Mouse (Mus musculus): ENCODE data around the gene Wdr95. TPM values are rescaled to one million over a fixed set of nuclear protein-coding genes. Genes with fewer than 3 reads are reported as not detected.

The Wdr95 gene
- polyA plus RNA-seq, 1 experiment from 2014 or later, result 0.18 TPM

- no peak overlapping the region for H3K27ac ChIP-seq (ENCODE audit: low read length)
- H3K4me3 ChIP-seq (replicated peaks; ENCODE audit: low read length), result no peak overlapping the region
- H3K9ac ChIP-seq (ENCODE audit: low read length), result no peak overlapping the region
- H3K36me3 ChIP-seq (ENCODE audit: control insufficient read depth, insufficient read depth, low read length), result no peaks in the 10 kb centered on the region
- no peak for ATAC-seq (ENCODE audit: insufficient read depth, low FRiP score)
- no peaks in the 10 kb centered on the region for H3K4me1 ChIP-seq (ENCODE audit: control insufficient read depth, insufficient read depth, low read length)
- H3K4me2 ChIP-seq (ENCODE audit: low read depth, low read length), result no peak overlapping the region
- 0 out of 2 replicates have a peak, but pooled peaks cover 4% of the 10 kb centered on the region for H3K9me3 ChIP-seq (replicated peaks; ENCODE audit: control insufficient read depth, low read length)
- no peaks in the 10 kb centered on the region for H3K27me3 ChIP-seq (ENCODE audit: control insufficient read depth, insufficient read depth, low read length)
- 93% methylated on average over 3 of the region's 3 CpGs for WGBS
These were observed 73.5 kb downstream of the Wdr95 start for GRCm38 (mm10) chr5:149601996-149602395.

DNA sequence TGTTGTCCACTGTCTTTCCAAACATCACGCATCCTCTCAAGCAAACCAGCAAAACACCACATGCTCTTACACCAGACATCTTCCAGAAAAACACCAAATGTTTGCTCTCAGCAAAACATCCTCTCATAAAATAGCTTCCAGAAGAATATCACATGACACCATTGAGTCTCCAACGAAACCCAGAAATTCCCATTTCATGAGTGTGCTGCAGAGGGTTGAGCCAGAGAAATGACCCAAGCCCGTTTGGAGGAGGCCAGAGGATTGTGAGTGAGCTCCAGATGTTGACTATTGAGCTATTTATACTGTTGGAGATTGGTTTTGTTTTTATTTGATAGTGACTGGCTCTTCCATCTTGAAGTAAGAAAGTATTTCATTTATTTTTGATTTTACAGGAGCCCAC is 74.8 kb downstream of the Wdr95 start:
- Histone ChIP-seq H3K4me3 (replicated peaks; ENCODE audit: low read length) (no peak overlapping the region), H3K36me3 (ENCODE audit: control insufficient read depth, insufficient read depth, low read length) (no peaks in the 10 kb centered on the region), H3K27me3 (ENCODE audit: control insufficient read depth, insufficient read depth, low read length) (no peaks in the 10 kb centered on the region), H3K9me3 (replicated peaks; ENCODE audit: control insufficient read depth, low read length) (0 out of 2 replicates have a peak, but pooled peaks cover 4% of the 10 kb centered on the region), H3K27ac (ENCODE audit: low read length) (no peak overlapping the region), H3K4me1 (ENCODE audit: control insufficient read depth, insufficient read depth, low read length) (no peaks in the 10 kb centered on the region), H3K4me2 (ENCODE audit: low read depth, low read length) (no peak overlapping the region), H3K9ac (ENCODE audit: low read length) (no peak overlapping the region)
- ATAC-seq (ENCODE audit: insufficient read depth, low FRiP score), result no peak
- WGBS, result 64% methylated on average over 3 of the region's 3 CpGs

GRCm38 (mm10) chr5:149607083-149607720 is 78.7 kb downstream of the Wdr95 start:
- no peaks in the 10 kb centered on the region for H3K27me3 ChIP-seq (ENCODE audit: control insufficient read depth, insufficient read depth, low read length)
- ATAC-seq (ENCODE audit: insufficient read depth, low FRiP score), result no peak
- H3K9me3 ChIP-seq (replicated peaks; ENCODE audit: control insufficient read depth, low read length), result no peaks in the 10 kb centered on the region
- WGBS, result 77% methylated on average over 8 of the region's 8 CpGs
- H3K4me3 ChIP-seq (replicated peaks; ENCODE audit: low read length), result no peak overlapping the region
- H3K4me2 ChIP-seq (ENCODE audit: low read depth, low read length), result no peak overlapping the region
- H3K27ac ChIP-seq (ENCODE audit: low read length), result no peak overlapping the region
- no peaks in the 10 kb centered on the region for H3K36me3 ChIP-seq (ENCODE audit: control insufficient read depth, insufficient read depth, low read length)
- no peak overlapping the region for H3K9ac ChIP-seq (ENCODE audit: low read length)
- no peaks in the 10 kb centered on the region for H3K4me1 ChIP-seq (ENCODE audit: control insufficient read depth, insufficient read depth, low read length)

DNA sequence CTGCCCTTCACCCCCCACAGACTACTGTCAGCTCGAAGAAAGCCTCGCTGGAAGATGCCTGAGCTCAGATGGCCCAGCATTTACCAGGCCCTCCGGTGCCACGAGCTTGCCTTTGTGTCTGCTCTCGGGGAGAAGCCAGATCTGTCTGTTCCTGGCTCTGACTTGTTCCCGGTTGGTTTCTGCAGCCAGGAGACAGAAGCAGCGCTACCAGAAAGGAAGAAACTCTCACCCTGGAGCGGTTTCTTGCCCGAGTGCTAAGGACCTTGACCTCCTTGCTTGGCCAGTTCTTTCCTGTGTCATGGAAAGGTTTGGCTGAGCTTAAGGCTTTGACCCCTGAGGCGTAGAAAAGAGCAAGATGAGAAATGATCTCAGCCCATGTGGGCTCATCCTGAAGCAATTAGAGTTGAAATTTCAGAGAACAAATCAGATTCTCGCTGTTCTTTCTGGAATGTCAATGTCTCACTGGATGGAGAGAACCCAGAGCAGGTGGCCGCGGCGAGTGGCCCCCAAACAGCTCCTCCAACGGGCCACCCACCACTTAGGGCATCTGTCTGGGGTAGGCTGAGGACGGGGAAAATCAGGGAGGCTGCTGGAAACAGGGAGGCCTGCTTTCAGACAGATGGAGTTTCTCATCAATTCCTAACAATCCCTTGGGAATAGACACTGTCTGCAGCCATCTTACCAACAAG is 83.1 kb downstream of the Wdr95 start:
- Histone ChIP-seq H3K9me3 (replicated peaks; ENCODE audit: control insufficient read depth, low read length) (no peaks in the 10 kb centered on the region), H3K9ac (ENCODE audit: low read length) (no peak overlapping the region), H3K27me3 (ENCODE audit: control insufficient read depth, insufficient read depth, low read length) (no peaks in the 10 kb centered on the region), H3K4me1 (ENCODE audit: control insufficient read depth, insufficient read depth, low read length) (no peaks in the 10 kb centered on the region), H3K27ac (ENCODE audit: low read length) (no peak overlapping the region), H3K4me2 (ENCODE audit: low read depth, low read length) (no peak overlapping the region), H3K36me3 (ENCODE audit: control insufficient read depth, insufficient read depth, low read length) (no peaks in the 10 kb centered on the region), H3K4me3 (replicated peaks; ENCODE audit: low read length) (no peak overlapping the region)
- WGBS, result 58% methylated on average over 16 of the region's 16 CpGs
- no peak for ATAC-seq (ENCODE audit: insufficient read depth, low FRiP score)

DNA sequence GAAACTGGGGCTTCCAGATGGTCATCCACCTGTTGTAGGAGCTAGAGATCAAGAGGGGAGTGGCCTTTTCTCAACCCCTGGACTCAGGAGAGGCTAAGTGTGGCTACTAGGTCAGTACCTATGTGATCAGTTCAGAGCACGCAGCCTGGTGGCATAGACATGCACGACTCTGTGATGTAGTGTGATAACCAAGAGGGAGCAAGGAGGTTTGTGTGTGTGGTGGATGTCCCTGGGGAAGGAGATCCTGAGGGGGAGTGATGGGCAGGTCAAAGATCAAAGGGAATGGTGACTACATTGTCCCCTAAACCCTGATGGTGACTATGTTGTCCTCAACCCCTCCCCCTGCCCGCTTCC is 83.7 kb downstream of the Wdr95 start:
- WGBS, result 72% methylated on average over 3 of the region's 3 CpGs
- no peak overlapping the region for H3K9ac ChIP-seq (ENCODE audit: low read length)
- no peak for ATAC-seq (ENCODE audit: insufficient read depth, low FRiP score)
- H3K27ac ChIP-seq (ENCODE audit: low read length), result no peak overlapping the region
- no peaks in the 10 kb centered on the region for H3K36me3 ChIP-seq (ENCODE audit: control insufficient read depth, insufficient read depth, low read length)
- H3K27me3 ChIP-seq (ENCODE audit: control insufficient read depth, insufficient read depth, low read length), result no peaks in the 10 kb centered on the region
- H3K4me2 ChIP-seq (ENCODE audit: low read depth, low read length), result no peak overlapping the region
- H3K4me3 ChIP-seq (replicated peaks; ENCODE audit: low read length), result no peak overlapping the region
- no peaks in the 10 kb centered on the region for H3K4me1 ChIP-seq (ENCODE audit: control insufficient read depth, insufficient read depth, low read length)
- no peaks in the 10 kb centered on the region for H3K9me3 ChIP-seq (replicated peaks; ENCODE audit: control insufficient read depth, low read length)

- no peaks in the 10 kb centered on the region for H3K4me1 ChIP-seq (ENCODE audit: control insufficient read depth, insufficient read depth, low read length)
- no peak for ATAC-seq (ENCODE audit: insufficient read depth, low FRiP score)
- WGBS, result 44% methylated on average over 10 of the region's 10 CpGs
- no peaks in the 10 kb centered on the region for H3K9me3 ChIP-seq (replicated peaks; ENCODE audit: control insufficient read depth, low read length)
- no peaks in the 10 kb centered on the region for H3K27me3 ChIP-seq (ENCODE audit: control insufficient read depth, insufficient read depth, low read length)
- no peak overlapping the region for H3K9ac ChIP-seq (ENCODE audit: low read length)
- H3K4me2 ChIP-seq (ENCODE audit: low read depth, low read length), result no peak overlapping the region
- 0 out of 2 replicates have a peak, but pooled peaks cover 2% of the 10 kb centered on the region for H3K36me3 ChIP-seq (ENCODE audit: control insufficient read depth, insufficient read depth, low read length)
- H3K4me3 ChIP-seq (replicated peaks; ENCODE audit: low read length), result no peak overlapping the region
- H3K27ac ChIP-seq (ENCODE audit: low read length), result no peak overlapping the region
These were observed 84.3 kb downstream of the Wdr95 start for GRCm38 (mm10) chr5:149612740-149613139.

- no peak overlapping the region for H3K4me2 ChIP-seq (ENCODE audit: low read depth, low read length)
- no peak overlapping the region for H3K4me3 ChIP-seq (replicated peaks; ENCODE audit: low read length)
- peaks cover 18% of the 10 kb centered on the region for H3K36me3 ChIP-seq (ENCODE audit: control insufficient read depth, insufficient read depth, low read length)
- no peaks in the 10 kb centered on the region for H3K9me3 ChIP-seq (replicated peaks; ENCODE audit: control insufficient read depth, low read length)
- H3K27me3 ChIP-seq (ENCODE audit: control insufficient read depth, insufficient read depth, low read length), result no peaks in the 10 kb centered on the region
- no peaks in the 10 kb centered on the region for H3K4me1 ChIP-seq (ENCODE audit: control insufficient read depth, insufficient read depth, low read length)
- H3K27ac ChIP-seq (ENCODE audit: low read length), result no peak overlapping the region
- WGBS, result 67% methylated on average over 1 of the region's 1 CpGs
- no peak for ATAC-seq (ENCODE audit: insufficient read depth, low FRiP score)
- H3K9ac ChIP-seq (ENCODE audit: low read length), result no peak overlapping the region
These were observed 87.7 kb downstream of the Wdr95 start for GRCm38 (mm10) chr5:149616138-149616537.

DNA sequence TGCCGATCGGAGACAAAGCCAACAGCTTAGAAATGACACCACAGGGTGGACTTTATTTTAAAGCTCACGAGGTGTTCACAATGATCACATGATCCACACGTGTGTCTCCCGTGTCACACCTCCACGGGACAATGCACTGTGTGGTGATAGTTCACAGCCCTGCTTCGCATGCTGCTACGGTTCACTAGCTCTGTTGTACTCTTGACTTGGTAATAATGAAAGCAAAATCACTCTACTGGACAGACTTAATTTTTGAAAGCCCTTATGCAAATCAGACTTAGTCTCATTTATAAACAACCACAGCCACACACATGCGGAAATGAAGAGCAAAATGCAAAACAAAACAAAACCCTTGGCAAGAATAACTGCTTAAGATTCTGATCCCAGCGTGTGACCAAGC is 88.3 kb downstream of the Wdr95 start:
- Histone ChIP-seq H3K27me3 (ENCODE audit: control insufficient read depth, insufficient read depth, low read length) (no peaks in the 10 kb centered on the region), H3K9me3 (replicated peaks; ENCODE audit: control insufficient read depth, low read length) (no peaks in the 10 kb centered on the region), H3K4me2 (ENCODE audit: low read depth, low read length) (no peak overlapping the region), H3K9ac (ENCODE audit: low read length) (no peak overlapping the region), H3K4me1 (ENCODE audit: control insufficient read depth, insufficient read depth, low read length) (no peaks in the 10 kb centered on the region), H3K27ac (ENCODE audit: low read length) (no peak overlapping the region), H3K4me3 (replicated peaks; ENCODE audit: low read length) (no peak overlapping the region), H3K36me3 (ENCODE audit: control insufficient read depth, insufficient read depth, low read length) (peaks cover 18% of the 10 kb centered on the region)
- ATAC-seq (ENCODE audit: insufficient read depth, low FRiP score), result no peak
- WGBS, result 90% methylated on average over 10 of the region's 10 CpGs

DNA sequence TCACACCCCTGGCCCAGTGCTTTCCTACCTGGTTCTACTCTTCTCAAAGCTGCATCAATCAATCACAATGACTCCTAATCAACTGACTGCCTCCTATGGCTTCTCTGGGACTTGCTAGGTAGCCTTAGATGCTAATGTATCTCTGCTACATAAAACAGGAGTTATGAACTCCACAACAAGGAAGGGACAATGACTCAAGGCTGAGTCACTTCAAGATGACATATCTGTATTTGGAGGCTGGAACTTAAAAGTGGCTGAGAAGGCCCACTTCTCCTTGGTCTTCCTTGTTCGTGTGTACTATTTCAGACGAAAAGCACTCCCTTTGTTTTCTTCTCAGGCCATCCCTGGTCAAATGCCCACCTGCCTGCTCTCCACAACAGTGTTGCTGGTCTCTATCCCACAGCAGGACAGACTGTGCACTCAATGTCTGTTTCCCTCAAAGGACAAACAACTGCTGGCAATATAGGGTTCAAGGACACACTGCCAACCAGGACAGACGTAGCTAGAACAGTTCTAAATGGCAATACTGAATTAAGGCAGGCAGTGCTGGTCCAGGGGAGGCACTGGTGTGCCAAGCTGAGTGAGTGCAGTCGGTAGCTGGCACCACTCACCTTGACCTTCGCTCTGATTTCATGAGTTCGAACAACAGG is 89.4 kb downstream of the Wdr95 start:
- no peak overlapping the region for H3K9ac ChIP-seq (ENCODE audit: low read length)

More for the DNA sequence above, 89.4 kb downstream of the Wdr95 start:
- Histone ChIP-seq H3K9me3 (replicated peaks; ENCODE audit: control insufficient read depth, low read length) (no peaks in the 10 kb centered on the region), H3K27ac (ENCODE audit: low read length) (no peak overlapping the region), H3K4me2 (ENCODE audit: low read depth, low read length) (no peak overlapping the region), H3K27me3 (ENCODE audit: control insufficient read depth, insufficient read depth, low read length) (no peaks in the 10 kb centered on the region), H3K4me3 (replicated peaks; ENCODE audit: low read length) (no peak overlapping the region), H3K4me1 (ENCODE audit: control insufficient read depth, insufficient read depth, low read length) (no peaks in the 10 kb centered on the region), H3K36me3 (ENCODE audit: control insufficient read depth, insufficient read depth, low read length) (peaks cover 18% of the 10 kb centered on the region)
- 81% methylated on average over 6 of the region's 6 CpGs for WGBS
- ATAC-seq (ENCODE audit: insufficient read depth, low FRiP score), result no peak
